Mouse (Mus musculus): ENCODE data around the gene 4930518I15Rik.
A peak's percentile ranks its signal among the peaks of the same experiment; 100 is the strongest.
"Not testable (repeated sequence)": the region's sequence is repeated elsewhere in the genome, so short reads cannot be mapped to it uniquely, and the experiment has no call there.

The 4930518I15Rik gene

DNA sequence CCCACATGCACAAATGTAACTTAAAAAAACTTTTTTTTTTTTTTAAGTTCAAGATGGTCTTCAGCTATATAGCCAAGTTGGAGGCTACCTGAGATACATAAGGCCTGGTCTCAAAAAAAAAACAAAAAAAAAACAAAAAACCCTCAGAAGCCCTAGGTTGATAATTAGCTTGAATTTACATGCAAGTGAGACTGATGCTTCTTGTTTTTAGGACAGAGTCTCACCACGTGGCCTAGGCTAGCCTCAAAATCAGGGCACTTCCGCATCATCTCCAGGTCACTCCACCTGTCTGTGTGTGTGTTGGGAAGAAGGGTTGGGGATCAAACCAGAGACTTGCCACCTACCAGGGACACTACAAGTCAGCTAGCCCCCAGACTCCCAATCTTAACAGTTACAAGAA, at the start of gene 4930518I15Rik:
4930518I15Rik (minus strand) TSS at position 112 of the 400 bp plus-strand sequence.
- no peak for DNase-seq (ENCODE audit: low spot score in 2 of 2)

DNA sequence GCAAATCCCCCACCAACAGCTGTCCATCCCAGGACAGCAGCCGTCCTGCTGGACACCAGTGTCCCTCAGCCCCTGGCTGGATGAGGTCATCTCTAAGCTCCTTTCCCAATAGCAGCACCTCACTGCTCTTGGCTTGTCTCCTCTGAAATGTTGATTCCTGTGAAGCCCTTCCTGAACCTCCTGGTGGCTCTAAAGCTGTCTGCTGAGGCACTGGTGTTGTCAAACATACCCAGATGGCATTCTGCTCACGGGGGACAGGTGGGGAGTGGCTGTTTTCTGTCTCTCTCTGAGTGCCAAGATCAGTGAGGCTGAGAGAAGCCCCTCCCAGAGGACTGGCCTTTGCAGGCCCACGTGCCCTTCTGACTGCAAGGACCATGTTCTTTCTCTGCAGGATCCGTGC, 48.2 kb upstream of the 4930518I15Rik start:
- not testable (repeated sequence) for DNase-seq (ENCODE audit: low spot score in 2 of 2)

DNA sequence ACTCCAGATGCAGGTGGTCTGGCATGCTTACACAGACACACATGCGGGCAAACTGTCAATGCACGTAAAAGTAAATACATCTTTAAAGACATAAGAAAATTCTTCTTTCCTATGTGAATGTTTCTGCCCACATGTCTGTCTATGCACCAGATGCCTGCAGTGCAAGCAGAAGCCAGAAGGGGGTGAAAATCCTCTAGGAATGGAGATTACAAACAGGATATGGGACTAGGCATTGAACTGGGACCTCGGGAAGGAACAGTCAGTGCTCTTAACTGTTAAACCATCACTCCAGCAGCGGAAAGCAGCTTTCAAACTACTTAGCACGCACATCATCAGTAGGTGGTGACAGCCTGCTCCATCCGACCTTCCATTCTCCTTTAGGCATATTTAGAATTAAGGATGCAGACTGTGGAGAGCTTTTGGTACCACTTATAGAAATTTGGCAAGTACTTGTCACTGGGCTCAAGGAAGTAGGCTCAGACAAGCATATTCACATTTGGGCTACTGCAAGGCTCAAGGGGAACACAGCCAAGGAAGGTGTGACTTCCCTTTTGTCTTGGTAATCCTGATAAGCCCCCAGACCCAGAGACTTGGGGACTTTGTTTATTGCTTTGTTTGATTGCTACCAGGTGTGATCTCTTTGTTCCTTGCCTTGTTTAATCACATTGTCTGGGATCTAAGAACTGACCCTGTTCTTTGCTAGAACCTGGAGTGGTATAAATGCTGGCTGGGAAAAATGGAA, 47.4 kb upstream of the 4930518I15Rik start:
- peak; percentile 55 to 70 for DNase-seq (ENCODE audit: low spot score in 2 of 2)

DNA sequence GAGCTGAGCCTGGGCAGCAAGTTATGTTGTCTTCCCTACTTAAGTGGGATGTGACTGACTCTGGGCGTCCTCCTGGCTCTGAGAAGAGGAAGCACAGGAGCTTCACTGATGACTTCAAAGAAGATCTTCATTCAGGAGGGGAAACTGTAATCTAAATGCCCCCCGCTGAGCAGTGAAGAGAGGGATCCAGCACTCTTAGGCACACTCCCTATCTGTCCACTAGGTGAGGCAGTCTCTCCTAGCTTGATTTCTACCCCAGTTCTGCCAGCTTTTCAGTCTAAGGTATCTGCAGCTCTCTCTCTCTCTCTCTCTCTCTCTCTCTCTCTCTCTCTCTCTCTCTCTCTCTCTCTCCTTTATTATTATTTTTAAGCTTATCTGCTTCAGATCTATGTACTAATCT, 45.6 kb upstream of the 4930518I15Rik start:
- no peak for DNase-seq (ENCODE audit: low spot score in 2 of 2)

DNA sequence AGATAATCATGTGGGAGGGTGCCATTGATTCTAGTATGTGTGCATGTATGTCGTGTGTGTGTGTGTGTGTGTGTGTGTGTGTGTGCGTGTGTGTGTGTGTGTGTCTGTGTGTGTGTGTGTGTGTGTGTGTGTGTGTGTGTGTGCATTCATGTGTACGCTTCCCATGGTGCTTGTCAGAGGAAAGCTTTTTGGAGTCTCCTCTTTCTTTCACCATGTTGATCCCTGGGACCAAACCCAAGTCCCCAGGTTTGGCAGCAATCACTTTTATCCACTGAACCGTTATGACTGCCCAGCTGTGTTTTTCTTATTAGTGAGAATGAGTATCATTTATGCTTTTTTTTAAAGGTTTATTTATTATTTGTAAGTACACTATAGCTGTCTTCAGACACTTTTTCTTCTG, 44.7 kb upstream of the 4930518I15Rik start:
- not testable (repeated sequence) for DNase-seq (ENCODE audit: low spot score in 2 of 2)

DNA sequence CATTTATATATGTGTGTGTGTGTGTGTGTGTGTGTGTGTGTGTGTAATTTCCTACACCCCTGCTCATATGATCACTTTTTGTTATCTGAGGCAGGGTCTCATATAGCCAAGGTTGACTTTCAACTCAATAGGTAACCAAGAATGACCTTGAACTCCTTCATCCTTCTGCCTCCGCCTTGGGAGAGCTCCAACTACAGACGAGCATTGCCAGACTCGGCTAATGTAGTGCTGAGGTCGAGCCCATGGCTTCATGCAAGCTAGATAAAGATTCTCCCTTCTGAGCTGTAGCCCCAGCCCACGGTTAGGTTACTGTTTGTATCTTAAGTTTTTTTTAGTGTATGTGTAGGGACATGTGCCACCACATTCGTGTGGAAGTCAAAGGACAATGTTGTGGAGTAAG, 44.1 kb upstream of the 4930518I15Rik start:
- DNase-seq (ENCODE audit: low spot score in 2 of 2) = no peak

DNA sequence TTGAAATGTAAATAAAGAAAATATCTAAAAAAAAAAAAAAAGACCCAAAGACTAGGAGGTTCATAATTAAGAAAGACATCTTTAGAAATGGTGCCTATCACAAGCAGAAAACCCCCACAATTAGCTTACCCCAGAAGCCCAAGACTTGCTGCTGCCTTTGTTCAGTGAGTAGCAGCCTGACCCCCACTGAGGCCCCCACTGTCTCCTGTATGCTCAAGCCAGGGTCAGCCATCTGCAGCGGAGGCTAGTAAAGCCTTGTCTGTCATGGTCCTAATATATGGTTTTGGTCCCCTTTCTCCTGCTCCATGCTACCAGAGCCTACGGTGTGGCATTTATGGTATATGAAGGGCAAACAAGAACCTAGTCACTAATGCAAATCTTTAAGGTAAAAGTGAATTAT, 43.6 kb upstream of the 4930518I15Rik start:
- DNase-seq (ENCODE audit: low spot score in 2 of 2) = no peak

DNA sequence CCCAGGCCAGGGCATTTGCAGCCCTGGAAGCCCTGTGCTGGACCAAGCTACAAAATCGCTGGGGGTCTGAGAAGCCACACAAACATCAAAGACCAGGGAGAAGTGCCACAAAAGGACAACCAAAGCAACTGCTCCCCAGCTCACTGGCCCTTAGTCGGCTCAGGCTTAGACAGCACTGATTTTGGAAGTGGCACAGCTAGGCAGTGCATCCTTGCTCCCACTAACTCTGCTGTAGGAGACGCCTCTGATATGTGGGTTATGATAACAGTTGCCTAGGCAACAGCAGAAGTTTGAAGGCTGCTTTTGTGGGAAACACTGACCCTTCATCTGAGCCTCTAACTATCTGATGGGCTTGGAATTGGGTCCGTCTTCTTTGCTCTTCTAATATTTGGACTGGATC, 41.4 kb upstream of the 4930518I15Rik start:
- no peak for DNase-seq (ENCODE audit: low spot score in 2 of 2)

DNA sequence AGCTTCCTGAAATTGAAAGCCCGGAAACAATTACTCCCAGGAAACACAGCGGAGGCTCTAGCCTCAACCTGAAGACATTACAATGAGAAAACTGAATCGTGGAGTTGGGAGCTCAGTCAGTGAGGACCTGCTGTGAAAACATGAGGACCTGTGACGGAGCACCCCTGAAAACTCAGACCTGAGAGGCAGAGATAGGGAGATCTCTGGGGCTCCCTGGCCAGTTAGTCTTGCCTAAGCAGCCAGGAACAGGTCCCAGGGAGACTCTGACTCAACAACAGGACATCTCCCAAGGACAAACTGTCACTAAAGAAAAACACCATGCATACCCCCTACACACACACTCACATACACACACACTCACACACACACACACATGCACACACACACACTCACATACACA, 40.6 kb upstream of the 4930518I15Rik start:
- DNase-seq (ENCODE audit: low spot score in 2 of 2) = no peak

DNA sequence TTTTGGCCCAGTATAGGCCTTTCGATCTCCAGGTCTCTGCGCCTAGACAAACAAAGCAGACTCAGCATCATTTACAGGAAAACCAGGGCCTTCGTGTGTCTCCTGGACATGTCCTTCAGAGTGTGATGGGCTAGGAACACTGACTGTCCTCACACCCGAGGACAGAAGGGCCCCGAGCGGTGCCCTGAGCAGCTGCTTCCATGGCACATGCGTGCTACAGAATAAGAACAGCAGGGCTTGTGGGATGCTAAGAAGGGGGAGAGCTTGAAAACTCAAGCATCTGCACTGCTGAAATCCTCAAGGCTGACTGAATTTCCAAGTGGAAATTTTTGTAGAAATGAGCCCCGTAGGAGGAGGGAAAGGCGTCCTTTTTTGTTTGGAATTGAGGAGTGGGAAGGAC, 39.3 kb upstream of the 4930518I15Rik start:
- no peak for DNase-seq (ENCODE audit: low spot score in 2 of 2)

DNA sequence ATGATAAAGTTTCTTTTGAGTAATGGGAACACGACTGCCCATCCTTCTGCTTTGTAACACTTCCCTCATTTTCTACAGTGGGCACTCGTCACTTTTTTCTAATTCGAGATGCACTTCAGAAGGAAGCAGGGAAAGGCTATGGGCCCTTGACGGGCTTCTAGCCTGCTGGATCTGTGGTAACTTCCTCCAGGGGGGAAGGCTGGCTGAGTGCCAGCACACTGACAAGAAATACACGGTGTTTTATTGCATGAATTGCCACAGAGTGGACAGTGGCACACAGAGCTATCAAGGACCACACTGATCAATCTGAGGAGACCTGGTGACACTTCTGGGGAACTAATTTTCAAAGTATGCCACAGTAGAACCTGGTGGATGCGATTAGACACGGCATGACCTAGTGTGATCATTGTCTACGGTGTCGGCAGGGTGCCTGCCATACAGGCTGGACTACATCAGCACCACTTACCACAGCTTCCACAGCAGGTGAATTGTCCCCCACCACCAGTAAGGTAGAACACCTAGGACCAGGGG, 38.7 kb upstream of the 4930518I15Rik start:
- DNase-seq (ENCODE audit: low spot score in 2 of 2) = no peak

DNA sequence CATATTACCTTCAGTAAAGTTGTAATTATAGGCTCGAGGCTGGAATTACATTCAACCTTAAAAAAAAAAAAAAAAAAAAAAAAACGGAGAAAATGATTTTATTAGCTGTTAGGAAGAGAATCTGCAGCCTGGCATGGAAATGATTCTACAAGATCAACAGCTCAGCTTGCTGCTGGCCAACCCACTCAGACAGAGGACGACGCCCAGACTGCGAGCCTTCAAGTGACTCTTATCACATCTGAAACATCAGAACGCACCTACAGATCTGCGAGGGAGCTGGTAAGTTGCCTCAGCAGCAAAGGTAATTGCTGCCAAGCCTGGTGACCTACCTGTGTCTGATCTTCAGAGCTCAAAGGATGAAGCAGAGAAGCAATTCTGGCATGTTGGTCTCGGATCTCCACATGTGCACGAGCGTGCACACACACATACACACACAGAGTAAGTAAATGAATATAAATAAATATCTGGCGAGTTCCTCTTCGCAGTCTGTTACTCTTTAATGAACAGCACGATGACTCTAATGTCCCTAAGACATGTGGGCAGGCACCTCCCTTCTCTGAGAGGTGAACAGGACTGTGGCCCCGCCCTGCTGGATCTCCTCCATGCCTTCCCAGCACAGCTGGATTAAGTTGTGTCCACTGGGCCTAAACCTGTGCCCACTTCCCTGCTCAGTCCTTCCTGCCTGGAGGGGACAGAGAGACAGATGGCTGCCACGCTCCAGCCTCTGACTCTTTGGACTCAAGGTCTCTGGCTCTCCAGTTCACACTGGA, 36.9 kb upstream of the 4930518I15Rik start:
- no peak for DNase-seq (ENCODE audit: low spot score in 2 of 2)

DNA sequence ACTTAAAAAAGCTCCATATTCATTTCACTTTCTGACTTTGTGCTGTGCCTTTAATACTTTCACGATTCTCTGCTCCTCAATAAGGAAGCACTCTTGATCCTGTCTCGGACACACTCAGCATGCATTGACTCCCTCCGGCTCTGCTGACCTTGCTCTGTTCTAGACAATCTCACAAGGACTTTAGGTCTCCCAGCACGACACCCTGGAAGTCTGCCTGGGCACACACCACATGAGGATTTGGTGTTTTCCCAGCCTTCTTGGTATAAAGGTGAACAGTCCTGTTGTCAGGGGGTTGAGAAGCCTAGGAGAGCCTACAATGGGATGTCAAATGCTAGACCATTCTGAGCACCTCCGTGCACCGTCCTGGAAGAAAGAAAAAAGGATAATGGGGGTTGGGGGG, 35.1 kb upstream of the 4930518I15Rik start:
- no peak for DNase-seq (ENCODE audit: low spot score in 2 of 2)

DNA sequence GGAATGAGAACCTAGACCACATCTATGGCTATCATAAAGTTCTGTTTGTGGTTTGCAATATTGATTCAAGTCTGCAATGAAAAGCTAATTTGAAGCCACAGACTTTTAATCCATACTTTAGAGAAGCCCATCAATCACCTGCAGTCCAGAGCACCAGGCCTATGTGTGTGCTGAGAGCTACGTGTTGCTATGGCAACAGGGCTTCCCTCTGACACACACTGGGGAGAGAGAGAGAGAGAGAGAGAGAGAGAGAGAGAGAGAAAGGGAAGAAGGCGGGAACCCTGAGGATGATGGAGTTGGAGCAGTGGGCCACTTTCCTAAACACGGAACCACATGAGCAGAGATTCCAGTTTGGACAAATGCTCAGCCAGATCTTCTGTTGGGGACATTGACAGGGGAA, 34.5 kb upstream of the 4930518I15Rik start:
- DNase-seq (ENCODE audit: low spot score in 2 of 2) = no peak

DNA sequence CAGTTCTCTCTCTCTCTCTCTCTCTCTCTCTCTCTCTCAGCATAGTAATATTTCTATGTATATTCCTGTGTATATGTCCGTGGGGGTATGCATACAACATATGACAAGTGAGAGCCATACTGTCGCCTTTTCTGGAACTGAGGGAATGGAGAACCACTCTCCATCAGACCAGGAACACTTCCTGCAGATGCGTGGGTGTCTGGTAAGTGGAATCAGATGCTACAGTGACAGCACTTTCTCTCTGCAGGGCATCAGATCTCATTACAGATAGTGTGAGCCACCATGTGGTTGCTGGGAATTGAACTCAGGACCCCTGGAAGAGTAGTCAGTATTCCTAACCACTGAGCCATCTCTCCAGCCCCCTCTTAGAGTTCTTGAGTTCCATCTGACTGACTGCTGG, 30.7 kb upstream of the 4930518I15Rik start:
- DNase-seq (ENCODE audit: low spot score in 2 of 2) = no peak

DNA sequence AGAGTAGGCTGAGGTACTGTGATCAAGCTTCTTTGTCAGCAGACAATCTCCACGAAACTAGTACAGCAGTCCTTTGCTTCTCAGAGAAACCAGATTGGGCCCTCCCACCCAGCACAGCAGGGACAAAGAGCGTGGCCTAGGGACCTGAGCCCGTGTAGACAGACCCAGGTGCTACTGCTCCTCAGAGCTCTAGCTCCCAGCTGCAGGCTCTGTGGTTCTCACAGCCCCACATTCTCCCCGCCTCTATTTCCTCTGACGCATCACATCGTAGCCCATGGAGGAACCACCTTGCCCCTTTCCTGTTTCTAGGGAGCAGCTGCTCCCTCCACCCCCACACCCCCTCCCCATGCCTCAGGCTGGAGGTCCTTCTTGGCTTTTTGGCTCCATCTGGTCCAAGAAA, 29.3 kb upstream of the 4930518I15Rik start, which contains the start of gene Sla2:
Sla2 (minus strand) TSS at position 176 of the 400 bp plus-strand sequence.
- DNase-seq (ENCODE audit: low spot score in 2 of 2) = no peak

DNA sequence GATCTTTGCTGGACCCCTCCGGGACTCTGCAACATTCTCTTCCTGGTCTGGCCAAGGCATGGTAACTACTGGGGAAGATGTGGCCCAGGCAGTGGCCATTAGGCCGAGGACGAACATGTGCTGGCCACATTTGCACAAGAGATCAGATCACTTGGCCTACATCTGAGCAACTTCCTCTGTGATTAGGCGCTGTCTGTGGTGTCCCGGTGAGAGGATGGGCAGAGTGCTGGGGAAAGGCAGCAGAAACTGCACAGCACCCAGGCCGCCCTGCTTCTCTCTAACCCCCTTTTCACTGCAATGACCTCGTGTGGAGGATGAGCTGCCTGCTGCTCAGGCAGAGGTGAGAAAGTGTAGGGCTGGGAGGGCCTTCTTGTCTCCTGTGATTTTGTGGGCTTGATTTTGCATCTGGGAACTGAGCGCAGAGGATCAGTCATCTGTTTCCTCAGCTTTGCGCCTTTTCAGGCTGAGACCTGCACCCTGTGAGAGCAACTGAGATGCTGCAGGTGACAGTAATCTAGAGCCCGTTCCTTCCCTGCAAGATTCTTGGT, 28.4 kb upstream of the 4930518I15Rik start:
- DNase-seq (ENCODE audit: low spot score in 2 of 2) = no peak

DNA sequence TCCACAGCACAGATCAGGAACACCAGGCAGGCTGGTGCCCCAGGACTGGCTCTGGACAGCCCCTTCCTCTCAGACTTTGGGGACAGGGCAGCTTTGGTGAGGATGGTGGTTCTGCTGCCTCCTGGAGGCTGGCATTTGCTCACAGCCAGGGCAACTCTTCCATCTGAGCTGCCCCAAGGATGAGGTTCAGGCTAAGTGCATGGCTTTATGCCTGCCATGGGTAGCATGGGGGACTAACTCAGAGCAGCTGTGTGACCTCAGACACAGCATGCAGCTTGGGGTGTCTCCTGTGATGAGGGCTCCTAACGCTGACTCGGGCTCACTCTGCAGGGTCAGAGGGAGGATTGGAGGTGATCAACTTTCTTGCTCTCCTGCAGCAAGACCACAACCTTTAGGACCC, 27.9 kb upstream of the 4930518I15Rik start:
- DNase-seq (ENCODE audit: low spot score in 2 of 2) = not testable (repeated sequence)

DNA sequence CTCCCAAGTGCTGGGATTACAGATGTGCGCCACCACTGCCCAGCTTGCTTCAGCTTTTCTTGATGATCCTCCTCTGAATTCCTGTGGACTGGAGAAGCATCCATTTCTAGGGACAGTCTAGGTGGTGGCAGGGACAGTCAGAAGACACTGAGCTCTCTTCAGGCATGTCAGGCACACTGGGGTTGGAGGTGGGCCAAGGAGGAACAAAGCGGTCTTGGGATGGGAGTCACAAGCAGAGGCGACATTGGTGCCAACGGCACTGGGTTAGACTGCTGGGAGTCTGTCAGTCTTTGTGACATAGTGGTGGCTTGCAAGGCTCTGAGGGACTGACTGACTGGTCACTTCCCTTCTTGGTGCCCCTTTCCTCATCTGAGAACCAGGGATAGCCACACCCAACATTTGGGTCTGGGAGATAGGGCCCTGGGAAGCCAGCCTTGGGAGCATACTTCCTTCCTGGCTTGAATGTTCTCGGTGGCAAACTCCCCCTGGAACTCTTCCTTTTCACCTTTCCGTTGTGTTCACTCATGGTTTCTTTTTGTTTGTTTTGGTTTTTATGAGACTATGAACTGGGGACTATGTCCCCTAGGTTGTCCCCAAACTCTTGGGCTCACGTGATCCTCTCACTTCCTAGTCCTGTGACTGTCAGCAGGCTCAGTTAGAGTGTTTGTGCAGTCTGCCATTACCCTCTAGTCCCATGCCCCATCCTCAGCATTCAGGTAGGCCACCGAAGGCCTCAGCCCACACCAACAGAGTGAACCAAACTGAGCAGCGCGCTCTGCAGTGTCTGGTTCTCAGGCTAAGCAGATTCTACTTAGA, 26.9 kb upstream of the 4930518I15Rik start:
- DNase-seq (ENCODE audit: low spot score in 2 of 2) = no peak

DNA sequence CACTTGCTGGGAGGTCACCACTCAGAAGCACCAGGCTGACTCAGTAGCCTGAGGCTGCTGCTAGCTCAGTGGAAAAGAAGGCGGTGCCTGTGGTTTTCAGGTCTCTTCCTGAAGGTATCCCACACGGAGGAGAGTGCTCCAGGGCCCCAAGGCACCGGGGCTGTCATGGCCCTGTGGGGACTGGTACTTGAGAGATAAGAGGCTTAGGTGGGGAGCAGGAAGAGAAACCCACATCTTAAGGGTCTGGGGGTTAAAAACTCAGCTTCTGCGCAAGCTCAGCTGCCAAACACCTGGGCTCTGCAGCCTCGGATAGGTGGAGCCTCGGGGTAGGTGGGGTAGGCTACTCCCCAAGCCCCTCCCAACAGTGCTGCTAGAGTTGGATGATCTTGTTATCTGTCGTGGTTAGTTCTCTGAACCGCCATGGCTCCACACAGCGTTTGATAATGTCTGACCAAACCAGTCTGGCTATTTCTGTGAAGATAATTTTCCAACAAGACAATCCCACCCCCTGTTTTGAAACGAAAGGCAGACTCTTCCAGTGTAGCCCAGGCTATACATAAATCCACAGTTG, 24.8 kb upstream of the 4930518I15Rik start:
- no peak for DNase-seq (ENCODE audit: low spot score in 2 of 2)

DNA sequence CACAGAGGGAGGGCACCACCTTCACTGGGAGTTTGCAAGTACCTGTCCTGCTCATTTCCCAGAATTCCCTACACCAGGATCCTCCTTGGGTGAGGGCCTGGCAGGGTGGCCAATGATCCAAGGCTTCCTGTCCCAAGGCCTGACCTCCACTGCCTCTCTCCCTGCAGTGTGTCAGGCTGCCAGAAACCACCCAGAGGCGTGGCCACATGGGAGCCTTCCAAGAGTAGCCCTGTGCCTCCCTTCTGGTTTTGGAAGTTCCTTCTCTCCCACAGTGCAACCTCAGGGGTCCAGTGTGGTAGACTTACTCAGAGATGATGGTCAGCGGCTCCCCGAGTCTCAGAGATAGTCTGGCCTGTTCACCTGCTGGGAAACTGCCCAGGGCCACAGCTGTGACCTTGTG, 21.8 kb upstream of the 4930518I15Rik start:
- no peak for DNase-seq (ENCODE audit: low spot score in 2 of 2)

Data from frontal cortex, postnatal 10 days (tissue).